Comparison of ENCODE assay signal across 7 mouse cellular contexts in genomic region chr17:26119766-26120710, GRCm38 (mm10). TPM values are rescaled to one million over a fixed set of nuclear protein-coding genes. Genes with fewer than 3 reads are reported as not detected.
A peak's percentile ranks its signal among the peaks of the same experiment; 100 is the strongest.
DNase-seq lines count a peak whose midpoint lies in the region; ATAC-seq and TF ChIP-seq lines count a peak whose summit lies in the region.

No protein-coding gene starts in this region.

- peaks cover 4% of the 10 kb centered on the region for H3K4me1 ChIP-seq in bone marrow macrophage, adult 2 months (ENCODE audit: control insufficient read depth, insufficient read depth, low read length)
- H3K4me1 ChIP-seq in kidney, postnatal 0 days (replicated peaks; ENCODE audit: insufficient read depth, low read length) = peaks cover 9% of the 10 kb centered on the region; the same call in 1 of the 2 replicates
- H3K4me1 ChIP-seq in neural tube, embryonic 15.5 days = peaks cover 25% of the 10 kb centered on the region

- H3K27ac ChIP-seq in bone marrow macrophage, adult 2 months (ENCODE audit: insufficient read depth, low read depth, low read length) = no peak overlapping the region
- H3K27ac ChIP-seq in kidney, postnatal 0 days = no peak overlapping the region
- no peak overlapping the region for H3K27ac ChIP-seq in neural tube, embryonic 15.5 days (replicated peaks)

- H3K9me3 ChIP-seq in kidney, postnatal 0 days (replicated peaks; ENCODE audit: low read length) = no peaks in the 10 kb centered on the region
- no peaks in the 10 kb centered on the region for H3K9me3 ChIP-seq in neural tube, embryonic 15.5 days (replicated peaks)

- WGBS in kidney, postnatal 0 days = 45% methylated on average over 33 of the region's 33 CpGs
- WGBS in neural tube, embryonic 15.5 days = 53% methylated on average over 33 of the region's 33 CpGs

- DNase-seq in urinary bladder, postnatal 14 days (ENCODE audit: low spot score) = peak; percentile 65
- no peak for DNase-seq in urinary bladder, adult 2 months (ENCODE audit: low spot score)
- DNase-seq in fat pad, adult 2 months (ENCODE audit: extremely low read depth, low read depth, low spot score) = peak; percentile 23
- peak; percentile 83 for DNase-seq in kidney, postnatal 0 days (ENCODE audit: low spot score)
- DNase-seq in lung, adult 18-20 months = peak; percentile 34 to 46

- TF ChIP-seq CTCF in bone marrow macrophage, adult 2 months (IDR thresholded peaks at IDR 0.05; ENCODE audit: low read depth, low read length) = peak; percentile 65
- TF ChIP-seq CTCF in kidney, postnatal 0 days (IDR thresholded peaks at IDR 0.05; ENCODE audit: low read depth) = peak; percentile 85

- no peak overlapping the region for H3K4me2 ChIP-seq in kidney, postnatal 0 days (ENCODE audit: low read length)
- 0 out of 2 replicates have a peak overlapping the region, but pooled peaks have one; percentile 3 for H3K4me2 ChIP-seq in neural tube, embryonic 15.5 days

- H3K27me3 ChIP-seq in kidney, postnatal 0 days (ENCODE audit: insufficient read depth, low read length) = peaks cover 8% of the 10 kb centered on the region; the same call in 1 of the 2 replicates
- H3K27me3 ChIP-seq in neural tube, embryonic 15.5 days (replicated peaks) = peaks cover 23% of the 10 kb centered on the region

- H3K9ac ChIP-seq in kidney, postnatal 0 days (ENCODE audit: low read depth, low read length) = no peak overlapping the region
- no peak overlapping the region for H3K9ac ChIP-seq in neural tube, embryonic 15.5 days (replicated peaks)

- H3K4me3 ChIP-seq in bone marrow macrophage, adult 2 months (ENCODE audit: insufficient read depth, low read length) = no peak overlapping the region
- H3K4me3 ChIP-seq in kidney, postnatal 0 days (replicated peaks; ENCODE audit: low read depth, low read length) = no peak overlapping the region
- H3K4me3 ChIP-seq in neural tube, embryonic 15.5 days (replicated peaks) = no peak overlapping the region

- ATAC-seq in kidney, postnatal 0 days (replicated peaks; ENCODE audit: low FRiP score, low read depth) = no peak
- no peak for ATAC-seq in neural tube, embryonic 15.5 days (ENCODE audit: low FRiP score)

- no peak for TF ChIP-seq POLR2A in bone marrow macrophage, adult 2 months (IDR thresholded peaks at IDR 0.05; ENCODE audit: borderline replicate concordance, low read depth, low read length)

- H3K36me3 ChIP-seq in kidney, postnatal 0 days (ENCODE audit: insufficient read depth, low read length) = no peaks in the 10 kb centered on the region
- H3K36me3 ChIP-seq in neural tube, embryonic 15.5 days = no peaks in the 10 kb centered on the region

RNA-seq across cellular contexts. Expression of gene Mrpl28, which starts 3.3 kb away (rescaled TPM):
- polyA plus RNA-seq in urinary bladder, adult 2 months (2012; rRNA removed) = 62.8 and 76.4 TPM in 2 replicates
- polyA plus RNA-seq in bone marrow macrophage, adult 2 months (2012; ENCODE audit: insufficient read depth, insufficient read length, missing spikeins) = 72.1 and 74.7 TPM in 2 replicates
- 175 and 192 TPM in 2 replicates for polyA plus RNA-seq in kidney, postnatal 0 days (2015; fragmentation: Nextera tagmentation; extraction: Ambion mirVana)
- 186 and 187 TPM in 2 replicates for polyA plus RNA-seq in neural tube, embryonic 15.5 days (2015; fragmentation: Nextera tagmentation; extraction: Ambion mirVana)

RNA-seq across cellular contexts. Expression of gene Tmem8, which starts 6.9 kb away (rescaled TPM):
- 17.1 and 21.8 TPM in 2 replicates for polyA plus RNA-seq in urinary bladder, adult 2 months (2012; rRNA removed)
- 58.4 and 67.5 TPM in 2 replicates for polyA plus RNA-seq in bone marrow macrophage, adult 2 months (2012; ENCODE audit: insufficient read depth, insufficient read length, missing spikeins)
- 13.0 and 14.0 TPM in 2 replicates for polyA plus RNA-seq in kidney, postnatal 0 days (2015; fragmentation: Nextera tagmentation; extraction: Ambion mirVana)
- 4.3 and 5.9 TPM in 2 replicates for polyA plus RNA-seq in neural tube, embryonic 15.5 days (2015; fragmentation: Nextera tagmentation; extraction: Ambion mirVana)

RNA-seq across cellular contexts. Expression of gene Axin1, which starts 18.4 kb away (rescaled TPM):
- polyA plus RNA-seq in urinary bladder, adult 2 months (2012; rRNA removed) = 22.2 and 24.4 TPM in 2 replicates
- 31.6 and 40.1 TPM in 2 replicates for polyA plus RNA-seq in bone marrow macrophage, adult 2 months (2012; ENCODE audit: insufficient read depth, insufficient read length, missing spikeins)
- polyA plus RNA-seq in kidney, postnatal 0 days (2015; fragmentation: Nextera tagmentation; extraction: Ambion mirVana) = 11.1 and 19.4 TPM in 2 replicates
- 7.7 and 13.1 TPM in 2 replicates for polyA plus RNA-seq in neural tube, embryonic 15.5 days (2015; fragmentation: Nextera tagmentation; extraction: Ambion mirVana)

RNA-seq across cellular contexts. Expression of gene Nme4, which starts 24.6 kb away (rescaled TPM):
- 13.9 and 20.6 TPM in 2 replicates for polyA plus RNA-seq in urinary bladder, adult 2 months (2012; rRNA removed)
- 25.6 and 28.4 TPM in 2 replicates for polyA plus RNA-seq in bone marrow macrophage, adult 2 months (2012; ENCODE audit: insufficient read depth, insufficient read length, missing spikeins)
- 56.1 and 57.6 TPM in 2 replicates for polyA plus RNA-seq in kidney, postnatal 0 days (2015; fragmentation: Nextera tagmentation; extraction: Ambion mirVana)
- 20.3 and 37.4 TPM in 2 replicates for polyA plus RNA-seq in neural tube, embryonic 15.5 days (2015; fragmentation: Nextera tagmentation; extraction: Ambion mirVana)

RNA-seq across cellular contexts. Expression of gene Decr2, which starts 29.9 kb away (rescaled TPM):
- polyA plus RNA-seq in urinary bladder, adult 2 months (2012; rRNA removed) = 81.4 and 105 TPM in 2 replicates
- polyA plus RNA-seq in bone marrow macrophage, adult 2 months (2012; ENCODE audit: insufficient read depth, insufficient read length, missing spikeins) = 29.0 and 30.7 TPM in 2 replicates
- 44.8 and 47.3 TPM in 2 replicates for polyA plus RNA-seq in kidney, postnatal 0 days (2015; fragmentation: Nextera tagmentation; extraction: Ambion mirVana)
- 42.8 and 42.9 TPM in 2 replicates for polyA plus RNA-seq in neural tube, embryonic 15.5 days (2015; fragmentation: Nextera tagmentation; extraction: Ambion mirVana)
